Mouse (Mus musculus): Measurements from ENCODE around the gene Nsg2.

- no peak for TF ChIP-seq GATA1 (IDR thresholded peaks at IDR 0.05; ENCODE audit: borderline replicate concordance, low read length)
- no peak for TF ChIP-seq FLI1 (IDR thresholded peaks at IDR 0.05; ENCODE audit: low read length)
These were observed 95.5 kb downstream of the Nsg2 start for GRCm38 (mm10) chr11:32095793-32096192.
